8 mouse cellular contexts compared by ENCODE assay signal in genomic region chr8:109360904-109361303, GRCm38 (mm10).
DNase-seq lines count a peak whose midpoint lies in the region; ATAC-seq lines count a peak whose summit lies in the region.

No protein-coding gene starts in this region.

- no peak for DNase-seq in heart, postnatal 14 days
- peak; percentile 61 for DNase-seq in ZHBTc4 (ENCODE audit: low read depth, low spot score)
- peak; percentile 64 for DNase-seq in limb, embryonic 11.5 days (ENCODE audit: low spot score)
- peak; percentile 24 to 40 for DNase-seq in right cerebral cortex, postnatal 36 days (ENCODE audit: low spot score in 2 of 2)
- DNase-seq in spleen, adult 12 weeks (ENCODE audit: low spot score): no peak
- DNase-seq in heart, adult 18-20 months: no peak

- peak overlapping the region; percentile 39 for H3K4me3 ChIP-seq in heart, embryonic 16.5 days (ENCODE audit: low read length)
- H3K4me3 ChIP-seq in forebrain, embryonic 15.5 days: peak overlapping the region; percentile 31
- peak overlapping the region; percentile 10; the same call in 1 of the 2 replicates for H3K4me3 ChIP-seq in limb, embryonic 11.5 days (ENCODE audit: low read depth, low read length)

- 19% methylated on average over 16 of the region's 16 CpGs for WGBS in heart, embryonic 16.5 days
- 5% methylated on average over 16 of the region's 16 CpGs for WGBS in forebrain, embryonic 15.5 days
- WGBS in limb, embryonic 11.5 days: 7% methylated on average over 16 of the region's 16 CpGs

- no peak overlapping the region for H3K27ac ChIP-seq in heart, embryonic 16.5 days (ENCODE audit: low read length)
- peak overlapping the region; percentile 89 for H3K27ac ChIP-seq in forebrain, embryonic 15.5 days (replicated peaks)
- no peak overlapping the region for H3K27ac ChIP-seq in limb, embryonic 11.5 days (replicated peaks; ENCODE audit: low read depth, low read length)

- H3K36me3 ChIP-seq in heart, embryonic 16.5 days (ENCODE audit: control insufficient read depth, insufficient read depth): no peaks in the 10 kb centered on the region
- no peaks in the 10 kb centered on the region for H3K36me3 ChIP-seq in forebrain, embryonic 15.5 days
- H3K36me3 ChIP-seq in limb, embryonic 11.5 days (ENCODE audit: control insufficient read depth, insufficient read depth, low read length): no peaks in the 10 kb centered on the region

- H3K9me3 ChIP-seq in heart, embryonic 16.5 days (replicated peaks; ENCODE audit: control insufficient read depth, low read length): no peaks in the 10 kb centered on the region
- no peaks in the 10 kb centered on the region for H3K9me3 ChIP-seq in forebrain, embryonic 15.5 days
- H3K9me3 ChIP-seq in limb, embryonic 11.5 days (ENCODE audit: control insufficient read depth, low read length): no peaks in the 10 kb centered on the region

- peaks cover 2% of the 10 kb centered on the region; the same call in 1 of the 2 replicates for H3K27me3 ChIP-seq in heart, embryonic 16.5 days (ENCODE audit: control insufficient read depth, insufficient read depth, low read length)
- H3K27me3 ChIP-seq in forebrain, embryonic 15.5 days: no peaks in the 10 kb centered on the region
- H3K27me3 ChIP-seq in limb, embryonic 11.5 days (ENCODE audit: control insufficient read depth, insufficient read depth, low read length): no peaks in the 10 kb centered on the region

- intact Hi-C loops in heart, postnatal 14 days (cut with DNase I): no loop called here

- H3K4me2 ChIP-seq in heart, embryonic 16.5 days (ENCODE audit: low read depth, low read length): peak overlapping the region; percentile 64
- H3K4me2 ChIP-seq in forebrain, embryonic 15.5 days (replicated peaks): peak overlapping the region; percentile 59
- peak overlapping the region; percentile 55 for H3K4me2 ChIP-seq in limb, embryonic 11.5 days (ENCODE audit: low read depth, severe bottlenecking)

- no peaks in the 10 kb centered on the region for H3K4me1 ChIP-seq in heart, embryonic 16.5 days (ENCODE audit: control insufficient read depth, insufficient read depth, low read length)
- H3K4me1 ChIP-seq in forebrain, embryonic 15.5 days: peaks cover 30% of the 10 kb centered on the region
- H3K4me1 ChIP-seq in limb, embryonic 11.5 days (ENCODE audit: control insufficient read depth, insufficient read depth, low read length): 0 out of 2 replicates have a peak, but pooled peaks cover 6% of the 10 kb centered on the region

- no peak overlapping the region for H3K9ac ChIP-seq in heart, embryonic 16.5 days (ENCODE audit: low read length)
- H3K9ac ChIP-seq in forebrain, embryonic 15.5 days (replicated peaks): peak overlapping the region; percentile 49
- H3K9ac ChIP-seq in limb, embryonic 11.5 days (ENCODE audit: low read length): peak overlapping the region; percentile 53

- ATAC-seq in heart, embryonic 16.5 days (replicated peaks; ENCODE audit: extremely low read depth, insufficient read depth, low FRiP score): no peak
- 0 out of 2 replicates have a peak, but pooled peaks have one; percentile 38 for ATAC-seq in forebrain, embryonic 15.5 days (replicated peaks)
- ATAC-seq in limb, embryonic 11.5 days (ENCODE audit: insufficient number of reproducible peaks, low FRiP score, low TSS enrichment, low read depth): no peak

Comparison
In these comparisons a context has a peak if more than half of its experiments do, and no peak if none do; other contexts are left out.
1. DNase-seq: peak in ZHBTc4 (single experiment), limb, embryonic 11.5 days (single experiment) and right cerebral cortex, postnatal 36 days (2 of 2); none in heart, postnatal 14 days (0 of 2), spleen, adult 12 weeks (single experiment) and heart, adult 18-20 months (0 of 2).
2. Peak in every context shown above with its lines, with median percentiles within 50 percentile points of each other: H3K4me2 ChIP-seq and H3K4me3 ChIP-seq.